Mouse (Mus musculus): ENCODE data around the gene Rpp14.

The Rpp14 gene

GRCm38 (mm10) chr14:8080165-8080679 is at the start of gene Rpp14:
TSS of gene Rpp14 (plus strand) at chr14:8080367.
- in situ Hi-C loops (cut with MboI, MseI) = no loop called here

- in situ Hi-C loops (cut with MboI, MseI) = loop anchor here in 1 of 2 experiments (10.0 kb wide), 1 partner anchor 1634 kb away; no protein-coding TSS in a partner anchor
Measured at GRCm38 (mm10) chr14:8030535-8030934, 49.6 kb upstream of the Rpp14 start.

DNA sequence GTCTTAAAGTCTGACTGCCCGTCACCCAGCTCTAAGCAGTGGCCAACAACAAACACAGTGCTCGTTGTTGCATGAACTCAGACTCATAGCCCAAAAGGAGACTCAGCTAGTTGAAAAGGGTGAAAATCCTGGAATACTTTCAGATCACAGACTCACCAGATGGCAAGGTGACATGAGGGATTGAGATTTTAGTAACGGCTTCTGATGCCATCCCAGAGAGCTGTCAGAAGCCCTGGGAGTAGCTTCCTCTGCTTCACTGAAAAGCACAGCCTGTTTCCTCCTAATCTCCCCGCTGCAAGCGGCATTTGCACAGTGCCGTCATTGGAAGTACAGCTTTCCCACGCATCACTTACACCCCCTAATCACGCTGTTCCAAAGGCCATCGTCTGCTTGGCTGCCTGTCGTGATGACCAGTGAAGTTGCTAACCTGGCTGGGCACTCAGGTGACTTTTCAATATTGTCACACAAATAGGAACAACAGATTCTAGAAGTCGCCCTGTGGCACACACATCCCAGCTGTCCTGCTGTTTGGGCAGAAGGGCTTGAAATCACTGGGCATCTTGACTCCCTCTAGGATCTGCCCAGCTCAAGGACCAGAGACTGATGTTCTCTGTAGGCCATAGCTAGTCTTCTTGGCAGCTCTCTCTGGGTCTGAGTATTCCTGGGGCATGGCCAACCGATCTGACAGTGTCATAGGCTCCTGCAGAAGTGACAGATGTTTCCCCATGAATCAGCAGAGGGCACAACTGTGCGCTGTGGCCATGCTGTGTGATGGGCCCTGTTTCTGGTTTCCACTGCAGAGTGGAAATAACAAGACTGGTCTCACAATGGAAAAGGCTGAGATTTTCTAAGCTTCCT is 47.9 kb upstream of the Rpp14 start:
- in situ Hi-C loops (cut with MboI, MseI) = loop anchor here in 1 of 2 experiments (10.0 kb wide), 1 partner anchor 1632 kb away; no protein-coding TSS in a partner anchor

DNA sequence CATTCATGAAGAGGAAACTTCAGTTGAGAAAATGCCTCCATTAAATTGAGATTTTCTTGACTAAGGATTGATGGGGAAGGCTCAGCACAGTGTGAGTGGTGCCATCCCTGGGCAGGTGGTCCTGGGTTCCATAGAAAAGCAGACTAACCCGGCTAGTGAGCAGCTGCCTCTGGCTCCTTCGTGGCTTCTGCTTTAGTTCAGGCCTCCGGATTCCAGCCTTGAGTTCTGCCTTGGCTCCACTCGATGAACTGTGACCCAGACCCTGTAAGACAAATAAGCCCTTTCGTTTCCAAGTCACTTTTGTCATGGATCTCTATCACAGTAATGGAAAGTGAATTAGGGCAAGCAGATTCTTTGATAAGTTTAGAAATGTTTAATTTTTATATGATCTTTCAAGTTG is 45.6 kb upstream of the Rpp14 start:
- in situ Hi-C loops (cut with MboI, MseI) = loop anchor here in 1 of 2 experiments (10.0 kb wide), 1 partner anchor 1630 kb away; no protein-coding TSS in a partner anchor

DNA sequence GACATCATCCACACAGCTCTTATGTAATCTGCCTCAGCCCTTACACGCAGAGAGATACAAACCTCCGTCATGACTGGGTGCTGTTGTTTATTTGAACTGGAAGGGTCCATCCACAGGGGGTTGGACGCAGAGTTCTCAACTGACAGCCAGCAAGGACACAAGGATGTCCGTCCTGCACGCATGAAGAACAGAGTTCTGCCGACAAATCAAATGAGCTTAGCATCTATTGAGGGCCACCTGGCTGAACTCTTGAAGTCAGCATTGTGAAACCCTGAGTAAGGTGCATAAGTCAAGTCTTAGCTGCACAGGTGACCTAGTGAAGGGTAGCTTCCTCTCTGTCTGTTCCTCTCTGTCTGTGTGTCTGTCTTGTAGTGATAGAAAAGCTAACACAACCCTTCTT is 44.2 kb upstream of the Rpp14 start:
- in situ Hi-C loops (cut with MboI, MseI) = loop anchor here in 1 of 2 experiments (10.0 kb wide), 1 partner anchor 1629 kb away; no protein-coding TSS in a partner anchor

DNA sequence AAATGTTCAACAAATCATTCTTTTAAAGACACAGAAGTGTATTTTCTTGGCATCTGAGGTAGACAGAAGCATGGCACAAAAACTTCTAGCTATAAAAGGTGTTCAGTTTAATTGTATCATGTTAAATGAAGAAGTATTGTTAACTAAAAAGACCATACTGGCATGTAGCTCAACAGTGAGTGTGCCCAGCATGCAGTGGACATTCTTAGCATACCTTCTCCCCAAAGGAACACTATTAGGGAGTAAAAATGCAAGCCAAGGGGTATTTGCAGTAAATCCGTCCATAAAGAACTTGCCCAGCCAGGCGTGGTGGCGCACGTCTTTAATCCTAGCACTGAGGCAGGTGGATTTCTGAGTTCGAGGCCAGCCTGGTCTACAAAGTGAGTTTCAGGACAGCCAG is 43.8 kb upstream of the Rpp14 start:
- in situ Hi-C loops (cut with MboI, MseI) = loop anchor here in 1 of 2 experiments (10.0 kb wide), 1 partner anchor 1628 kb away; no protein-coding TSS in a partner anchor

DNA sequence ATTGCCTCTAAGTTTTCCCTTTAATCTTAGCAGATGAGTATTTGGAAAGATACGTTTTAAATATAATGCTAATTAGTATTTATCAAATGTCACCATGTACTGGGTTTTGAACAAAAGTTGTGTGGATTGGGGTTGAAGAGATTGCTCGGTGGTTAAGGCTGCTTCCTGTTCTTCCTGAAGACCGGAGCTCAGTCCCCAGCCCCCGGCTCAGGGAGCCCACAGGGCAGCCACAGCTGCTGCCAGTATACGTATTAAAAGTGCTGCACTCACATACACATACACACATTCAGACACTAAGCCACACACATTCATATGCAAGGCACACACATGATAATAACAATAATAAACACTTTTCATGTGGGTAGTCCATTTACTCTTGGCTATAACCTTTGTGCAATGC is 42.0 kb upstream of the Rpp14 start:
- in situ Hi-C loops (cut with MboI, MseI) = loop anchor here in 1 of 2 experiments (10.0 kb wide), 1 partner anchor 1627 kb away; no protein-coding TSS in a partner anchor

- in situ Hi-C loops (cut with MboI, MseI) = loop anchor here in 1 of 2 experiments (10.0 kb wide), 1 partner anchor 1626 kb away; no protein-coding TSS in a partner anchor
Measured at GRCm38 (mm10) chr14:8038791-8039448, 41.2 kb upstream of the Rpp14 start.

DNA sequence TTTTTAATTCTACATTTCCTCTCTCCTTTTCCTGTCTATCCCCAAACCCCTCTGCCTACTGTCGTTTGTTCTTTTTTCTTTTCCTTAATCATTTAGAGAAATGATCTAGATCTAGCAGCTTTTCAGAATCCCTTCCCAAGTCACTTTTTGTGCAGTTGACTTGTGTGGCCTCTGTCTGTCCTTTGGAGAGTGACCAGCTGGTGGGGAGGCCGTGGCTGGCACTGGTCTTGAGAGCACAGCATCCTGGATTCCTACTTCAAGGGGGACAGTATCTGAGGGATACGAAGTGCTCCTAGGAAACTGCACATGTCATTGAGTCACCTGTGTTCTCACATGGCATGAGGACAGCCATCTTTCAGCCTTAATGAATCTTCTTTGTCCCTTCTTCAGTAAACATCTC is 40.0 kb upstream of the Rpp14 start:
- in situ Hi-C loops (cut with MboI, MseI) = loop anchor here in 1 of 2 experiments (5.0 kb wide), 1 partner anchor 38 kb away; the partner anchor contains the start of gene Abhd6

- in situ Hi-C loops (cut with MboI, MseI) = loop anchor here in 1 of 2 experiments (5.0 kb wide), 1 partner anchor 39 kb away; the partner anchor contains the start of gene Abhd6
Measured at GRCm38 (mm10) chr14:8040911-8041678, 39.1 kb upstream of the Rpp14 start.

- in situ Hi-C loops (cut with MboI, MseI) = loop anchor here in 1 of 2 experiments (5.0 kb wide), 1 partner anchor 40 kb away; the partner anchor contains the start of gene Abhd6
Measured at GRCm38 (mm10) chr14:8042120-8042519, 38.0 kb upstream of the Rpp14 start.

- in situ Hi-C loops (cut with MboI, MseI) = loop anchor here in 1 of 2 experiments (5.0 kb wide), 1 partner anchor 40 kb away; the partner anchor contains the start of gene Abhd6
Measured at GRCm38 (mm10) chr14:8042577-8042976, 37.6 kb upstream of the Rpp14 start.

- in situ Hi-C loops (cut with MboI, MseI) = loop anchor here in 1 of 2 experiments (5.0 kb wide), 1 partner anchor 42 kb away; the partner anchor contains the start of gene Abhd6
Measured at GRCm38 (mm10) chr14:8044330-8044729, 35.8 kb upstream of the Rpp14 start.

GRCm38 (mm10) chr14:8044786-8045185 is 35.4 kb upstream of the Rpp14 start:
- in situ Hi-C loops (cut with MboI, MseI) = loop anchor here (5.0 kb wide), 3 partner anchors 42 to 82 kb away; partner anchors contain the start of gene Abhd6 (in 1 of the 2)

DNA sequence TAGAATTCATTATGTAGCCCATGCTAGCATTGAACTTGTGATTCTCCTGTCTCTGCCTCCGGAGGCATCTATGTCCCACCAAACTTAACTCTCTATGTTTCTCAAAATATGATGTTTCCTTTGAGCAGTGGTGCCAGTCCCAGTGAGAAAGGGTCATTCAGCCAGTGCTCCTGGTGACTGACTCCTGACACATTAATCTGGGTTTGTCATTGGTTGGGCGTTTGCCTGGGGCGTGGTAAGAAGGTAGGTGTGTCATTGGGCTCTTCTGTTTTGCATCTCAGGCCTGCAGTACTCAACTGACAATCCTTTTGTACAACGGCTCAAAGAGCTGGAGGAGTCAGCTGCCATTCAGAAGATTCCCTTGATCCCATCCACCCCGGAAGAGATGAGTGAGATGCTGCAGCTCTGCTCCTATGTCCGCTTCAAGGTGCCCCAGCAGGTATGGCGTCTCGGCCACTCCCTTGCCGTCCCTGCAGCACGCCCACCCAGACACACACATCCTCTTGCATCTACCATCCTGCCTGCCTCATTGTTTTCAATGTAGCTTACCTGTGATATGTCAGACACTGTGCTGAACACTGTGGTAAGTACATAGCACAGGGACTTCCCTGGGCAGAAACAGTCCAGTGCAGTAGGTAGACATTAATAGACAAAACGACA is 34.9 kb upstream of the Rpp14 start:
- in situ Hi-C loops (cut with MboI, MseI) = loop anchor here (5.0 kb wide), 2 partner anchors 48 to 83 kb away; no protein-coding TSS in a partner anchor

DNA sequence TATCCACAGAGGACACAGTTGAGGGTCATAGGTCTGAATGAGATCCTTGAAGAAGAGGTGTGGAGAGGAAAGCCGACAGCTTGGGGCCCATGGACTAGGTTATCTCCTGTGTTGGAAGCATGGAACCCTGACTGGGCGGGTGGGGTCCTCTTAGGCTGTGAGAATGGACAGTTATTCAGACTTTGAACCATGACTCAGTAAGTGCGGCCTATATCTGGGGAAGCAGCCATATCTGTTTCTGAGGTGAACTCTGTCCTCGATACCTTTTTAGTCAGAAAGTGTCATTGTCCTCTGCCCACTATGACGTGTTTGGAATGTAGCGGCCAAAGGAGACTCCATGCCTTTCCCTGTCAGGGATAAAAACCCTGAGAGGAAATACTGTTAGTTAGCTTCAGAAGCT is 33.3 kb upstream of the Rpp14 start:
- in situ Hi-C loops (cut with MboI, MseI) = loop anchor here (5.0 kb wide), 2 partner anchors 50 to 85 kb away; no protein-coding TSS in a partner anchor

DNA sequence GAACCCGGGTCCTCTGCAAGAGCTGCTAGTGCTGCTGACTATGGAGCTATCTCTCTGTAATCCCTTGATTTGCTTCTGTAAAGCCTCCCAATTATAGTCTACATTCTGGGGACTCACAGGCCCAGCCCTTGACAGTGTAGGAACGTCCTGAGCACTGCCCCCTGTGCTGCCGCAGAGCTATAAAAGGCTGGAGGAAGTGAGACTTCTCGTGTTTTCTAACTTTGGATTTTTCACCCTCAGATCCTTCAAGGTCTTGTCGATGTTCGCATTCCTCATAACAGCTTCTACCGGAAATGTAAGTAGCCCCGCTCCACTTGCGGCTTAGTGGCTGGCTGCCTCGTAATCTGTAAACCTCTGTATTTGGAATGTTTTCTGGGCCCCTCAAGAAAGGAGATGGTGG is 30.8 kb upstream of the Rpp14 start:
- in situ Hi-C loops (cut with MboI, MseI) = loop anchor here (5.0 kb wide), 2 partner anchors 52 to 87 kb away; no protein-coding TSS in a partner anchor

- in situ Hi-C loops (cut with MboI, MseI) = no loop called here
Measured at GRCm38 (mm10) chr14:8051869-8052268, 28.3 kb upstream of the Rpp14 start.

GRCm38 (mm10) chr14:8052661-8053060 is 27.5 kb upstream of the Rpp14 start:
- in situ Hi-C loops (cut with MboI, MseI) = no loop called here

All from T-helper 17 cell (primary cell).